Mouse (Mus musculus): ENCODE data around the gene Olfr801.

DNA sequence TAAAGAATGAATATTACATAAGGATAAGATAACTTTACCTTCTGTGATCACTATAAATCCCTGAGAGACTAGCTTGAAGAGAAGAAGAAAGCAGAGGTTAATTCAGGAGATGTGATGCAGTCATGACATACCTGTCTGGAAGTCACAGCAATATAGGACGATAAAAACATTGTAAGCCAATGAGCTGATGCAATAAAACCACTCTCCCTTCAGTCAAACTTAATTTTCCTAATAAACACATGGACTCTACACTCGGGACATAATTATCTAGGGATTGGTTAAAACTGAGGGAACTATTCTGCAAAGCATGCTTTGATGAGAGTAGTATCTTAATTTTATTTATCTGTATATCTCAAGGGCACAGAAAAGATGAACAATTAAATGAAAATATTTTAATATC, 20.5 kb upstream of the Olfr801 start, which contains the start of gene Olfr803:
- TF ChIP-seq CTCF (IDR thresholded peaks at IDR 0.05; ENCODE audit: control insufficient read depth, insufficient read depth, low read length) (no peak), POLR2A (IDR thresholded peaks at IDR 0.05; ENCODE audit: borderline replicate concordance, control insufficient read depth, low read depth, low read length) (no peak)

Data from bone marrow, adult 2 months (tissue).